Mouse (Mus musculus) adrenal gland, postnatal 4 days (tissue): ENCODE measurements at regions not wholly inside any gene's neighbourhood (a gene's known extent, or its start where the extent isn't known, plus 50 kb on each side); places are given as distances from the start of the nearest gene placed in this dataset.
"Not testable (repeated sequence)": the region's sequence is repeated elsewhere in the genome, so short reads cannot be mapped to it uniquely, and the experiment has no call there.

Source experiments
- DNase-seq, 2 experiments: peaks; one replicate each; pipeline ENCODE4 v3.0.0; 2021 to 2022; ENCODE audit warnings: low spot score in 2 of 2, mixed read lengths in 2 of 2

- DNase-seq: no peak
Observed at GRCm38 (mm10) chr9:33007456-33008063, 371.5 kb downstream of the Ets1 start.

GRCm38 (mm10) chr9:33011241-33011640, 375.2 kb downstream of the Ets1 start:
- DNase-seq: no peak

DNA sequence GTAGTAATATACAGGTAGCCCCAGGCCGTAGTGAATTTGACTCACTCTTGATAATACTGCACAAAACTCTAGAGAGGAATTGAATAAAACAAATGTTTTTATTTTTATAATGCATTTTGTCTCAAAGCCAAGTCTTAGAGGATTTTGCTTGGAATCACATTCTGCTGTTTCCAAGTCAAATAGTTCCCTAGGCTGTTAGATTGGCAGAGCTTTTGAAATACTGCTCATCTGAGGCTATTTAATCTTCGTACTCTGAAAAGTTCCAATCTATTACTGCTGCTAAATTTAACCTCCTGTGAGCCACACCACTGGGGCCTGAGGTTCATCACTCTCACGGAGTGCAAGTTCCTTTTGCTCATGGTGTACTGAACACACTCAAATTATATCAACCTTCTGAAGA, 399.4 kb downstream of the Ets1 start:
- no peak for DNase-seq

GRCm38 (mm10) chr9:33039221-33039790, 403.3 kb downstream of the Ets1 start:
- DNase-seq: no peak

DNA sequence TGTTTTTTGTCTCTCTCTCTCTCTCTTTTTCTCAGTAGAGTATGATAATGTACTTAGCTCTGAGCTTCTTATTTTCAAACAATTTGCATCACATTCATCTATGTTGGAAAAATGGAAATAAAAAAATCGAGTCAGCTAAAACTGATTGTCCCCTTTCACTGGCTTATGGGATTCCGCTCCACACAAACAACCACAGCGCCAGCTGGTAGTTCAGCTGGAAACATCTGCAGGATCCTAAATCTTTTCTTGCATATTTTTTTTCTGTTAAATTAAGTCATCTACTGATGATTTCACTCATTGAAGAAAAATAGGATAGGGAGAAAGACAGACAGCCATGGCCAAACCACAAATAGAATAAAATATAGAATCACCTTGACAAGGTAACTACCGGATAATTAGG, 414.8 kb downstream of the Ets1 start:
- DNase-seq: no peak

DNA sequence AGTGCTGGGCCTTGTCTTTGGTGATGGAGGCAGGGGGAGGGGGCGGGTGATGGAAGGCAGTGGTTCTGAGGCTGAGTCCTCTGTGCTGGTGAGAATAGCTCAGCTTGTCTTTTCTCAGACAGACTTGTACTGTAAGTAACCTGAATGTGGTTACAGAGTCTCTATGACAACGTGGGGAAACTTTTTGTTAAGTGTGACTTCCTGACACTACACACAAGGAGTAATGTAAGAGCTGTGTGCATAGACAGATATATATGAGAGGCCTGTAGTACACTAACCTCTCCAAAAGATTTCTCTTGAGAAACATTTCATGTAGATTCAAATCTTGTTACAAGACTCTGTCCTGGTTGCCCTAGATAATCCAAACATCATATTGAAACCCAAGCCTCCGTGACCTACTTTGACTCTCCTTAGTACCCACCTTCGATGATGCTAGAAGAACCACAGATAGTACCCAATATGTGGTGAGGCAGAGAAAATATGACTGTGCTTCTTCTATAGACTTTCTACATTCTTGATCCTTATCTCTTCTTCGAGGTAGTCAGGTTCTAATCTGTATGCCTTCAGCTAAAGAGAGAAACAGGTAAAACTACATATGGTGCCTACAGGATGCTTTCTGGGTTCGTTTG, 424.7 kb downstream of the Ets1 start:
- no peak for DNase-seq

GRCm38 (mm10) chr9:33062476-33062875, 426.5 kb downstream of the Ets1 start:
- DNase-seq: no peak

DNA sequence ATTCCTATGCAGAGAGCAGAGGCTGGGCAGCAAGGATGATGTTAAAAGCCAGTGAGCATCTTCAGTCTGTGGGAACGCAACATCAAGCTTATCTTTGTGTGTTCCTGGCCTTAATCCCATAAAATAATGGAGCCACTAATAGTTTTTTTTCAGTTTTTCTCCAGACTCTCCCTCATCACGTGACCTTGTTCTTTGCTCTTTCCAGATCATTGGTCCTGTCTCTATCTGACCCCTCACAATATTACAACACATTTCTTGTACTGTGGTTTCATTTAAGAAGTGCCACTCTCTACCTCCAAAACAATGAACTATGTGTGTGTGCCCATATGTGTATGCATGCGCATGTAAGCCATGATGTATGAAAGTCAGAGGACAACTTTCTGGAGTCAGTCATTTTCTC, 429.3 kb downstream of the Ets1 start:
- no peak for DNase-seq

GRCm38 (mm10) chr9:33067521-33067920, 431.5 kb downstream of the Ets1 start:
- no peak for DNase-seq

- no peak for DNase-seq
Observed at GRCm38 (mm10) chr9:33070116-33070515, 434.1 kb downstream of the Ets1 start.

DNA sequence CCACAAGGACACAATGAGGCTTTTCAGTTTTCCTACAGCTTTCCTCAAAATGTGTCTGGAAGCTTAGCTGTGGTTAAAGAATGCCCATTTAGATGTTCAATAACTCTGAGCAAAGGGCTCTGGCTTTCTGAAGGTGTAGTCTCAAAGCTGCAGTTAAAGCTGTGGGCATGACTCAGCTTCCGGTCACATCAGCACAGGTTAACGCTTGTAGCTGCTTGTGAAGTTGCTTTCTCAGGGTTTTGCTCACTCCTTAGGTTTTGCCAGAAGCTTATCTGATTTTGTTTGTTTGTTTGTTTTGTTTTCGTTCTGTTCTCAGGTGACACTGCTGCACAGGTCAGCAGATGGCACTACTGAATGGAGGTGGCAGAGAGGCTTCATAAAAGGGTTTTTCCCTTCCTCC, 444.2 kb downstream of the Ets1 start:
- no peak for DNase-seq

DNA sequence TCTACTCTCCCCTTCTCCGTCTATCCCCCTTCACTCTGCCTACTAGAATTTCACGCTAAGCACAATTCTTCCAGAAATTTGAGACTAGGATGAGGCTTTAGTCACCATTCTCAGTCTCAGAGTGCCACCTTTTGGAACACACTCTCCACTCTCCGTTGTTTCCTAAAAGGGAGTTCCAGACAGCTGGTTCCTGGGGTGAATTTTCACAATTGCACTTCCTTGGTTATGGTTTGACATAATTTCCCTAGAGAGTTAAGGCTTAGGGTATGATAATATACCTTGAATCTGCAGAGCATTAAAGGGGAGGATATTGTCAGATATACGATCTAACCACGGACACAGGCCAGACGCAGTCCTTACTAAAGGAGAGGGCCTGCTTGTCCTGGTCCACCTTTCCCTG, 444.8 kb downstream of the Ets1 start:
- DNase-seq: no peak

DNA sequence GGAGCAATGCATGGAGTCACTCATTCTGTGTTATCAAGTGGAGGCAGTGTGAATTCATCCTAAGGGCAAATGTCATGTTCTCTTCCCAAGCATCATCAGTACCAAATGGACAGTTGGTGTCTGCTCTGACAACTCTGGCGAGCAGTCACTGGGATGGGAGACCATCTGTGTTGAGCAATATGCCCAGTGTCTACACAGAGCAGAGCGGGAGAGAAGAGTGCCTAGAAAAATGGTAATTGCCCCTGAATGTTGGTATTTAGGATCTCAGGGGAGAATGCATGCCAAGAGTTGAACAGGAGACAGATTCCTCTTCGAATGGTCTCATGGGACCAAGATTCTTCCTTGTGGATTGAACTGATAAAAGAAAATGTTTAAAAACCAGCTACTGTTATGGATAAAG, 454.0 kb downstream of the Ets1 start:
- no peak for DNase-seq

DNA sequence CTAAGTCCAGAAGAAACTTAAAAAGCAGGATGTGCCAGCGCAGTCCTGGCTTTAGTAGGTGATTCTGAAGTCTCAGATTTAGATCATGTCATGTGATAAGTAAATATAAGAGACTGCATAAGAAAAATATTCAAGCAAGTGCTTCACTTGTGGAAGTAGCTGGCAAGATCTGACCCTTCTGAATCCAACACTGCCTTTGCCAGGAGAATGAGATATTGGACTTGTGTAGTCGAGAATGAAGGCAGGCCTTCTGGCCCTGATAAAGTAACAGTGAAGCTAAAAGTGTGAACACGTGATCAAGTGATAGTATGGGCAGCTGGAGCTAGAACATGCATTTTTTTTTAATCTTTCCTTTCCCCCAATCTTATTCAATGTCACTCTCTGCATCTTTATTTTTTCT, 455.6 kb downstream of the Ets1 start:
- no peak for DNase-seq

GRCm38 (mm10) chr9:33095654-33096053, 459.6 kb downstream of the Ets1 start:
- peak in 1 of 2 experiments; percentile 21 for DNase-seq

GRCm38 (mm10) chr9:33101206-33101605, 465.2 kb downstream of the Ets1 start:
- no peak for DNase-seq

DNA sequence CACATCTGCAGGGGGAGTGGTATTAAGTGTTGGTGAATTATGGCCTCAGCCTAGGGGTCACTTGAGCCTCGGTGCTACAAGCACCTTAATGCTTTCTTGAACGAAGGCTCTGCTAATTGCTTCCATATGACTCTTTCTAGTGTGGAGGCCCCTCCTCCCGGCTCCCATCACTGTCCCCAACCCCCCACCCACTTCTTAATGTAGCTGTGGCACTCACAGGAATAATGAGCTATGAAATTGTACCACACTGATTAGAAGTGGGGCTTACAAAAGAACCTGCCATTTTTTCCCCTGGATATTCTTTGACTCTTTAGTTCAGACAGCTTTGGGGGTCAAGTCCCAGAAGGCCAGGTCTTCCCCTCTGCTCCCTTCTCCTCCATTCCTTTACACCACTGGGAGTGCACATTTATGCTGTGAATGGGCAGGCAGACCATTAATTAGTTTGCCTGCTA, 468.6 kb downstream of the Ets1 start:
- no peak for DNase-seq

- DNase-seq: no peak
Observed at GRCm38 (mm10) chr9:33123841-33124240, 487.8 kb downstream of the Ets1 start.

DNA sequence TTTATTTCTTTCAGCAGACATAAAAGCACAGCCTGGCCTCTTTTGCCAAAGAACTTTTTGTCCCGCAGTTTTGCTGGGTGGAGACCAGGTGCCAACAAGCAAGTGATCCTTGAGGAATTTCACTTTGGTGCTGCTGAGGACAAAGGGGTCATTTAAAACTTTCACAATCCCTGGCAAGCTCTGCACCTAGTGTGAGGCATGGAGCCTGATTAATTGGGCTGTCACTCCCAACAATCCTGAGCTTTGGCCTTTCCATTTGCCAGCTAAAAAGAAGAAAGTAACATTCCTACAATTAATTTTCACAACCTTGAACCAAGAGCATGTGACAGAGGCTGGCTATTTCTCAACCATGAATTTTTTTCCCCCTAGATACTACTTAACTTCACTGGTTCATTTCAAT, 516.2 kb downstream of the Ets1 start:
- DNase-seq: no peak

DNA sequence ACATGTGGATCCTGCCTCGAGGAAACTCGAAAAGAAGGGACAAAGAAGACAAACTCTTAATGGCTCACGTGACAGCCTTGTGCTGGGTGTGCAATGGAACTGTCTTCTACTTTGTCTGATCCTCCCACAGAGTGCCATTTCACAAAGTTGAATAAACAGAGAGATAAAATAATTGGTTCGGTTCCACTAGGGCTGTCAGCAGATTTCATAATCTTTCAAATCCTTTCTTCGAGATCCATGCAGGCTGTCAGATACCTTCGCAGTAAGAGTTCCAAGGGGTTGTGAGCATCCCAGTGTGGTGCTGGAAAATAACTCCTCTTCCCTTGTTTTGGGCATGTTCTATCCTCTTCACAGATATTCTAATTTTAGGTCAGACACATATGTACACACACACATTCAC, 532.1 kb downstream of the Ets1 start:
- DNase-seq: no peak

DNA sequence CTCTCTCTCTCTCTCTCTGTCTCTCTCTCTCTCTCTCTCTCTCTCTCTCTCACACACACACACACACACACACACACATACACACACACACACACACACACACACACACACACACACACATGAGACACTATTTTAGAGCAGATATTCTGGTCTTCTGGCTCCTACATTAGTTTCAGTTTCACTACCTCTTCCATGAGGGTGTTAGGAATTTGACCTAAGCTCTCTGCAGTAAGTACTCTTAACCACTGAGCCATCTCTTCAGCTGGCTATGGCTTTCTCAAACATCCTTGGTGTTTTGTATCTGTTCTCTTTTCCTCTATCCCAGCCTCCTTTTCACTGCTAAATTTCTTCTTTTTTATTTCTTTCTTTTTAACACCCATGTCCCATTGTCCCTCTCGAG, 533.1 kb downstream of the Ets1 start:
- not testable (repeated sequence) for DNase-seq

DNA sequence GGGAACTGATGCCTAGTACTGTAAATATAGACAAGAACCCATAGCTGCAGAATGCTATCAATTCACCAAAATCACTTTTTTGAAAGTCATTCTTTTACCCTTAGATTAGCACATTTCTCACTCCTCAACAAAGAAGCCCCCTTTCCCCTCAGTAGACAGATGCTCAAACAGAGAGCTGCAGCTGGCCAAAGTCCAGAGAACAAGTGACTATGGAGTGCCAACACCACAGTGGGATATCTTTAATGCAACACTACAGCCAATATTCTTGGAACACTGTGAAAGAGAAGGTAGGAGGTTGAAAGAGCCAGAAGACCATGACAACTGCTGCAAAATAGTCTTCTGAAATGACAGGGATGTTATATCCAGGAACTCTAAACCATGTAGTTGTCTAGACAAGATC, 544.0 kb downstream of the Ets1 start:
- no peak for DNase-seq

GRCm38 (mm10) chr9:33187187-33187586, 551.2 kb downstream of the Ets1 start:
- DNase-seq: no peak
